Mouse (Mus musculus) ovary, adult 18-20 months (tissue): ENCODE results near the gene Selplg.

Experiments used
- DNase-seq: peaks from one replicate; pipeline ENCODE4 v3.0.0; 2022; ENCODE audit warnings: low spot score, mixed read lengths

Gene Selplg

DNA sequence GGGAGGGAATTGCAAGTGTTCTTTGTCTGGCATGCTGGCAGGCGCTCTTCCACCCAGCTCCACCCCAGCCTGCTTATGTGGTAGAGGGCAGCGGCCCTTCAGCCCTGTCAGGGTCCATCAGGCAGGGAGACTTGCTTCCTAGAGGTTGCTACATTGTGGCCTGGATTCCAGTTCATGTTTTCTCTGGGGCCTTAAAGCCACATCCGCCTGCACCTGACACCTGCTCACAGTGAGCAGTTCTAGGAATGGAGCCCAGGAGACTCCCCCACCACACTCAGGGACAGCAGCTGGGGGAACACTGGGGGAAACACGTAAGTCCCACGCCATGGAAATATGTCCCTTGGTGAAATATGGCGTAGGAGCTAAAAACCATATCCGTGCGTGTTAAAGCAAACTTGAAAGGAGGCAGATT, at the start of gene Selplg:
Gene Selplg (minus strand): TSS at position 155 of the 412 bp plus-strand sequence.
- no peak for DNase-seq

DNA sequence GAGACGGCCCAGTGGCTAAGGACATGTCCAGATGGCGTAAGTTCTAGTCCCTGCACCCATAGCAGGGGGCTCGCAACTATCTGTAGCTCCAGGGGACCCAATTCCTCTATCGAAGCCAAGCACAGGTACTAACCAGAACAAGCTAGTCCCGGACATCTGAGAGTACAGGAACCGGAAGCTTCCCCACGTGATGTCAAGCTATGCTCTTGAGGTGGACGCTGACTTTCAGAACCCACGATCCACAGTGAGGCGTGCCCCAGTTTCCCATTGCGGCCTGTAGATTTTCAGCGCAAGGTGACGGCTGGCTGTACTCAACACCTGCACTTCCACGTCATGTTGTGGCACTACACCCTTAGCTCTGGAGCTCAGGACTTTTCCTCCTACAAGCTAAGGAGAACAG, 48.7 kb upstream of the Selplg start:
- no peak for DNase-seq

GRCm38 (mm10) chr5:113878943-113879617, 46.6 kb upstream of the Selplg start:
- DNase-seq, result no peak

- no peak for DNase-seq
Observed at GRCm38 (mm10) chr5:113877565-113877964, 45.1 kb upstream of the Selplg start.

DNA sequence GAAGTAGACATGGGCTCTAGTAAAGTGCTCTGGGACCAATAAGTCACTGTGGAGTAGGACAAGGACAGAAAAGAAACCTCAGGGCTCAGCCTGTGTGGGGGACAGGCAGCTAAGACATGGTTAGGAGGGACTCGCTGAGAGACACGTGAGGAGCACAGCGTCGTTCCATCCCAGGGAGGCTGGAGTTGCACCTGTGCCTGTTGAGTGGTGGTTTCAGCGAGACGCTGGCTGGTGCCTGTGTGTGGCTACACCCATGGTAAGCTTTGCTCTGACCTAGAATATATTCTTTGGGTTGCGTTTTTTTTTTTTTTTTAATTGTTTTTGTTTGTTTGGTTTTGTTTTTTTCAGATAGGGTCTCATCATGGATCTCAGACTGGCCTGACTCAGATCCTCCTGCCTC, 43.7 kb upstream of the Selplg start:
- DNase-seq, result no peak

DNA sequence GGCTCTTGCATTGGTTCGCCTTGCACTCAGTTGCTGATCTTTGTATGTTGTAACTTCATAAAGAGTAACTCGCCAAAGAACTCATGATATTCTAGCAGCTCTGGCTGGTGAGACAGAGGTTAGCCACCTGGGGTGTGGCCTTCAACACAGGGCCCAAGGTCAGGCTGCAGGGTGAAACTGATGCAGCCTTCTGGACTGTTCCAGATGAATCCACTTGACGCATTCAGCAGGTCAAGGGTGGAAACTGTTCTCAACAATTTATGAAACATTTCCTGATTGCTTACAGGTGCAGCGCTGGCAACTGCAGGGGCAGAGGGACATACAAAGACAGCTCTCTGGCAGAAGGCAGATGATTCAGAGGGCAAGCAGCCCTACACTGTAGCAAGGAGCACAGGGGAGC, 43.2 kb upstream of the Selplg start:
- no peak for DNase-seq

DNA sequence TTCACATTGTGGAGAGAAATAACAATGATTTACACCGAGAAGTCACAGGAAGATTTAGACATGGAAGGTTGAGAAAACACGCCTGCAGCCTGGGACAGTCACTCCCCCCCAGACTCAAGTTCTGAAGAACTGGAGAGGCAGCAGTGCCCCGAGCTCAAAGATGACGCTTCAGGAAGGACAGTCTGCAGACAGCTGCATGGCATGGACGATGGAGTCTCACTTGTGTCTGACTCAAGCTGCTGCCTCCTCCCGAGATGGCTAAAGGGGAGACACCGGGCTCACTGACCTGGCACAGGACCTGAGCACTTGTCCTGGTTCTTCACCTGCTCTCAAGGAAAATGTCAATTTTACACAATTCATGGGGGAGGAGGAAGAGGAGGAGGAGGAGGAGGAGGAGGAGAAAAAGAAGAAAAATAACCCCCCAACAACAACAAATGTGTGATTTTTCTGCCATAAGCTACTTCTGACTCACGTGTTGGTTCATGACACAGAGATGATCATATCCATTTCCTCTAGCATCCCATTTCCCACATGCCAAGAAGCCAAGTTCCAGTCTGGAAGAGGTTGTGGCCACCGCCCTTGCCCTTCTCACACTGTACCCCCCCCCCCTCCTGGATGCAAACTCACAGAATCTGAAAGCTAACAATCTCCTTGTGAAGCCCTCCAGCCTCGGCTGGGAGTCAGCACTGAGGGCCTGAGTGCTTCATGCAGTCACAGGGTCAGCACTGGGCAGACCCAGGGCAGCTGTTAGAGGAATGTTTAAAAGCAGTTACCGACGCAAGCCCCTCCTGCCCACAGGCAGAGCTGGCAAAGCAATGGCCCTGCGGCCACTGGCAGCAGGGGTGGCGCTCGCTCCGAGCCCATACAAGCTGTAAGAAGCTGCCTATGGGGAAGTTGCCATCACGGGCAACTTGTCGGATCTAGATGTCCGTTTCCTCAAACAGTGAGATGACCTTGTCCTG, 41.9 kb upstream of the Selplg start:
- DNase-seq, result no peak

DNA sequence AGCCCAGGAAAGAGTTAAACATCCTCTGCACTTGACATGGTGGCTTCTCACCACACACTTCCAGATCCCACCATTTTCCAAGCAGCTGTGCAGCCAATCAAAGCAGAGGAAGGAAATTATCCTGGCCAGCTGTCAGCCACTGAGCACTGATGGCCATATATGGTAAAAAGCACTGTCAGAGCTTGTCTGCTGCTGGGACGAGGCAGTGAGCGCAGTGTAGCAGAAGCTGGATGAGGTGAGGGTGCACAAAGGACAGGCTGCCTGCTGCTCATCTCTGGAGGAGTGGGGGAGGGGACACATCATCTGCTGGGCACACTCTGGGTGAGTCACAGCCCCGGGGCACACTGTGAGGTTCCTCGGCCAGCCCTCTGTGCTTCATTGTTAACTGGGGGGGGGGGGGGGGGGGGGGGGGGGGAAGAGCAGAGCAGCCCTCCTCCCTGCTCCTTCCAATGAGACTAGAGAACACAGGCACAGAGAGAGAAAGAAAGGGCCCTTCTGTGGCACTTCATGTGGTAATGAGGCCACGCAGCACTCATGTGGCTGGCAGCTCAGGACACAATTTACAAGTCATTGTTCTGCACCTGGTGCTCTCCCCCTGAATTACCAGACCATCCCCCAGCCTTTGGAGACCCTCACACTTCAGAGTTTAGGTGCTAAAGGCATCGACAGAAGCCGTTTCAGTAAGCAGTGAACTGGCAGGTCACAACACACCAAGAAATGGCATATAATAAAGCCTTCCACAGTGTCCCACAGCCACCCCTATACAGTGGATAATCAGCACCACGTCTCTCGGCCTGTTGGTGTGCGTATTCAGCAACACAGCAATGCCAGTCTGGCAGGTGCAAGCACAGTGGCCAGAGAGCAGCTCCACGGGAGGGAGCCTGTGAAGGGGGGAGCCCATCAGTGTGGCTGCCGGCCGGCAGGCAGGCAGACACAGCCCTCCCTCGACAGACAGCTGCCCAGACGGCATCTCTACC, 40.8 kb upstream of the Selplg start:
- DNase-seq, result peak; percentile 63

- DNase-seq, result no peak
Observed at GRCm38 (mm10) chr5:113871903-113872548, 39.6 kb upstream of the Selplg start.

DNA sequence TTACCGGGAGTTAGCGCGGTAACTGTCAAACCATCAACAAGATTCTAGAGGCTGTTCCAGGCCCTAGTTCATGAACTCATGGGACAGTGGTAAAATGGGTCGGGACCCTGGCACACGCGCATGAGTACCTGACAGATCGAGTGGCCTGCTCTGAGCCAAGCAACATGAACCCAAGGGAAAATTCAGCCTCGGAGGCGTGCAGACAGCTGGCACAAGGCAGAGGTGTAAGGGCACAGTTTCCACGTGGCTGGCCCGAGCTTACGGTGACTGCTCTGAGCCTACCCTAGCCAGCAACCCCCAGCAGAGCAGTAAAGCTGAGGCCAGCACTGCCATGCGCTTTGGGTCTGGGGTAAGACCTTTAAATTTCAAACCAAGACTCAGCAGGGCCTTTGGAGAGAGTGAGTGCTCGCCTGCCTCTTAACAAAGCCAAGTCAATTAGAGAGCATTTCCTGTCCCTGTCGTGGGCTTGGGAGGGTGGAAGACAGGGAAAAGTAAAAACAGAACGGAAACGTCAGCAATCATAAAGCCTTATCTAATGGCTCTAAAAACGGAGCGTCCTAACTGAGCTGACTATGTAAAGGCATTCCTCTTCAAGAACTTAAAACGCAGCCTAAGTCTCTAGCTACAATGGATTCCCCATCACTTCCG, 38.1 kb upstream of the Selplg start:
- no peak for DNase-seq

DNA sequence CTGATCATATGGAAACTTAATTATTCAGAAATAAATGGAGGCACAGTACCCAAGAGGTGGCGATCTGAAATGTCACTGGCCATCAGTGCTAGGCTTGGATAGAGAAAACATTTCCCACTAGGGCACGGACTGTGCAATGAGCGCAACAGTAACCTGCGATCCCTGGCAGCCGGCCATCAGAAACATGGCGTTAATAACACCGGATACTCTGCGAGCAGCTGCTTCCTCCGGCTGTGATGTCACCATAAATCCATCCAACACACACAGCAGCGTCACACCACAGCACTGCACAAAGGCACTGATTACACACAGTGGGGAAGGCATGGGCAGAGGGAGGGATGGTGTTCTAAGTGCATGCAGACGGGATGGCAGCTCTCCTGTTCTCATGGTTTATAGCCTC, 36.7 kb upstream of the Selplg start:
- no peak for DNase-seq

GRCm38 (mm10) chr5:113864992-113865391, 32.5 kb upstream of the Selplg start:
- DNase-seq, result no peak

GRCm38 (mm10) chr5:113863994-113864393, 31.6 kb upstream of the Selplg start:
- no peak for DNase-seq

GRCm38 (mm10) chr5:113862418-113862817, 30.0 kb upstream of the Selplg start:
- DNase-seq, result no peak

DNA sequence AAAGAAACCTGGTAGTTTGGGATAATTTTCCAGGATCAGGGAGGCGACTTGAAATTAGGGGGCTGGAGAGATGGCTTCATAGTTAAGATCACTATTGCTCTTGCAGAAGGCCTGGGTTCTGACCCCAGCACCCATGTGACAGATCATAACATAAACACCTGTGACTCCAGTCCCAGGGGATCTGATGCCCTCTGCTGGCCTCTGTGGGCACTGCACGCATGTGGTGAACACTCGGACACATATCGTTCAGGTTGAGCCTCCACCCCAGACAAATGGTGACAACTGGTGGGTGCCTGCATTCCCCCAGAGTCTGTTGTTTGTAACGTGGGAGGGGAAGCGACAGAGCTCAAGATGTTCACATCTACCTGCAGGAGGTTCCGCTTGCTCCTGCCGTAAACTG, 28.9 kb upstream of the Selplg start:
- DNase-seq, result no peak

GRCm38 (mm10) chr5:113858971-113859370, 26.5 kb upstream of the Selplg start:
- no peak for DNase-seq

GRCm38 (mm10) chr5:113858550-113858949, 26.1 kb upstream of the Selplg start:
- DNase-seq, result no peak

- DNase-seq, result no peak
Observed at GRCm38 (mm10) chr5:113857631-113858030, 25.2 kb upstream of the Selplg start.

DNA sequence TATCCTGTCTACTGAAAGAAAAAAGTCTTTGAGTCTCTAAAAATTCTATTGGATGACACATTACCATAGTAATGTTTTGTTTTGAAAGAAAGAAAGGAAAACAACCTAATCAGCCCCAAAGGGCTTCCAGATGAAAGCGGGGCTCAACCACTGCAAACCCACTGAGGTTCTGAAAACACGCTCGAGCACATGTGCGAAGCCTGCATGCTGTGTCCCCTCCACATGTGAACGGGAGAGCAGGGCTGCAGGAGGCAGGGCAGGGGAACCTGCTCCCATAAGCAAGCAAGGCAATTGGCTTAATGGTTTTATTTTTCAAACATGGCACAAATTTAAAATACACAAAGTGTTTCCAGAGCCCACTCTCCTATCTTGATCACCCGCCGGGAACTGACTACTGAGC, 24.2 kb upstream of the Selplg start:
- no peak for DNase-seq

DNA sequence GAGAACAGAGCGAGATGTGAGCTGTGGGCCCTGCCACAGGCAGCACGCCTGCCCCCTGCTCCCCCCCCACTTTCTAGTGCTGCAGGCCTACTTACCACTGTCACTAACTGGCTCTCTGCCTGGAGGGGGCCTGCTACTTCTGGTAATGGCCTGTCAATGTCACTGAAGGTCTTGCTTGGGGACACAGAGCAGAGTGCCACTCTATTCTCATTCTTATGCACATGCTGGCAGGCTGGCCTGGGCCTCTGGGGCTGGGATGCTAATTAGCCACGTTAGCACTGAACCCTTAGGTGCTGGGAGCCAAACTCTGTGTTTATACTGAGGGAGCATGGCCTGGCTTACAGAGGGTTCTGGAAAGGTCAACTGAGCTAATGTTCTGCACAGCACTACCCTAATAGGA, 23.3 kb upstream of the Selplg start:
- no peak for DNase-seq

- DNase-seq, result no peak
Observed at GRCm38 (mm10) chr5:113855117-113855516, 22.7 kb upstream of the Selplg start.
